ENCODE assay signal across 31 mouse cellular contexts in genomic region chr11:109250566-109250965, GRCm38 (mm10). TPM values are rescaled to one million over a fixed set of nuclear protein-coding genes. Genes with fewer than 3 reads are reported as not detected.
"Had no signal": no experiment of that assay in that cellular context is flagged by ENCODE, and none has a peak within 500 bp of the region (broad histone marks: within the 10 kb centered on the region; RNA-seq: fewer than 3 reads in every experiment).

No protein-coding gene starts in this region.

- H3K27me3 ChIP-seq: embryonic facial prominence, embryonic 13.5 days; embryonic facial prominence, embryonic 15.5 days; forebrain, embryonic 13.5 days; forebrain, embryonic 15.5 days had no signal

- H3K4me2 ChIP-seq: embryonic facial prominence, embryonic 12.5 days; embryonic facial prominence, embryonic 13.5 days; embryonic facial prominence, embryonic 15.5 days; forebrain, embryonic 12.5 days; forebrain, embryonic 13.5 days; forebrain, embryonic 15.5 days had no signal

- ATAC-seq: forebrain, embryonic 13.5 days; forebrain, embryonic 14.5 days; forebrain, embryonic 15.5 days; forebrain, embryonic 16.5 days; forebrain, postnatal 0 days had no signal

- H3K9me3 ChIP-seq: embryonic facial prominence, embryonic 10.5 days; embryonic facial prominence, embryonic 12.5 days; embryonic facial prominence, embryonic 13.5 days; embryonic facial prominence, embryonic 15.5 days; forebrain, embryonic 10.5 days; forebrain, embryonic 12.5 days; forebrain, embryonic 13.5 days; forebrain, embryonic 15.5 days had no signal

- H3K36me3 ChIP-seq: embryonic facial prominence, embryonic 10.5 days; embryonic facial prominence, embryonic 12.5 days; embryonic facial prominence, embryonic 13.5 days; embryonic facial prominence, embryonic 15.5 days; forebrain, embryonic 10.5 days; forebrain, embryonic 12.5 days; forebrain, embryonic 15.5 days had no signal

- H3K9ac ChIP-seq: embryonic facial prominence, embryonic 12.5 days; embryonic facial prominence, embryonic 13.5 days; embryonic facial prominence, embryonic 15.5 days; forebrain, embryonic 12.5 days; forebrain, embryonic 13.5 days; forebrain, embryonic 15.5 days; forebrain, postnatal 0 days had no signal

- DNase-seq: cerebellum, adult 2 months; cerebellum, adult 8-10 months; cerebellum, adult 9-10 months; cerebellum, adult 9-11 months; cerebellum, postnatal 10 days; cerebellum, postnatal 14 days; cerebellum, postnatal 25 days; cerebellum, postnatal 36 days; embryo, embryonic 11 days; forebrain, postnatal 0 days; gastrocnemius, adult 2 months; gastrocnemius, postnatal 10 days; gastrocnemius, postnatal 14 days; gastrocnemius, postnatal 25 days; gastrocnemius, postnatal 36 days; heart, adult 18-20 months; heart, adult 2 months had no signal

- H3K4me3 ChIP-seq: embryonic facial prominence, embryonic 10.5 days; embryonic facial prominence, embryonic 12.5 days; embryonic facial prominence, embryonic 13.5 days; embryonic facial prominence, embryonic 15.5 days; erythroblast, embryonic 14.5 days; forebrain, embryonic 10.5 days; forebrain, embryonic 12.5 days; forebrain, embryonic 13.5 days; forebrain, embryonic 15.5 days; gastrocnemius, adult 2 months; heart, adult 2 months had no signal

- H3K27ac ChIP-seq: embryonic facial prominence, embryonic 10.5 days; embryonic facial prominence, embryonic 12.5 days; embryonic facial prominence, embryonic 13.5 days; embryonic facial prominence, embryonic 15.5 days; forebrain, embryonic 10.5 days; forebrain, embryonic 12.5 days; forebrain, embryonic 13.5 days; forebrain, embryonic 15.5 days; gastrocnemius, adult 2 months; heart, adult 2 months had no signal

- H3K4me1 ChIP-seq: embryonic facial prominence, embryonic 12.5 days; embryonic facial prominence, embryonic 13.5 days; embryonic facial prominence, embryonic 15.5 days; forebrain, embryonic 12.5 days; forebrain, embryonic 15.5 days had no signal

RNA-seq across cellular contexts. Expression of gene Rgs9, which starts 47.4 kb away (rescaled TPM):
- total RNA-seq: gastrocnemius, adult 18-20 months; gastrocnemius, adult 8-10 months; gastrocnemius, postnatal 36 days; granulocyte monocyte progenitor cell, adult 5-6 weeks had no signal
- polyA plus RNA-seq: erythroblast, embryonic 14.5 days had no signal
